Mouse (Mus musculus): ENCODE data around the gene Gramd2. TPM values are rescaled to one million over a fixed set of nuclear protein-coding genes. Genes with fewer than 3 reads are reported as not detected.
"Not testable (repeated sequence)": the region's sequence is repeated elsewhere in the genome, so short reads cannot be mapped to it uniquely, and the experiment has no call there.

Gene Gramd2
- polyA plus RNA-seq, 1 experiment from 2014 or later: 0.43 TPM

- H3K4me2 ChIP-seq (replicated peaks; ENCODE audit: low read depth, low read length): no peak overlapping the region
- WGBS: 79% methylated on average over 3 of the region's 3 CpGs
- no peak overlapping the region for H3K9ac ChIP-seq (ENCODE audit: low read depth, low read length)
- no peaks in the 10 kb centered on the region for H3K36me3 ChIP-seq (ENCODE audit: control insufficient read depth, insufficient read depth, low read length)
- no peaks in the 10 kb centered on the region for H3K4me1 ChIP-seq (replicated peaks; ENCODE audit: control insufficient read depth, insufficient read depth, low read length)
- no peak overlapping the region for H3K27ac ChIP-seq (ENCODE audit: low read depth, low read length)
- H3K4me3 ChIP-seq (ENCODE audit: low read depth, low read length): no peak overlapping the region
- H3K9me3 ChIP-seq (ENCODE audit: control insufficient read depth, low read length): no peaks in the 10 kb centered on the region
- DNase-seq (ENCODE audit: low spot score): no peak
- ATAC-seq (ENCODE audit: low FRiP score): no peak
- no peaks in the 10 kb centered on the region for H3K27me3 ChIP-seq (ENCODE audit: control insufficient read depth, insufficient read depth, low read length)
These were observed 80.6 kb downstream of the Gramd2 start for GRCm38 (mm10) chr9:59760515-59760914.

- WGBS: 91% methylated on average over 11 of the region's 13 CpGs
- H3K9me3 ChIP-seq (ENCODE audit: control insufficient read depth, low read length): not testable (repeated sequence)
These were observed 87.1 kb downstream of the Gramd2 start for GRCm38 (mm10) chr9:59766966-59767461.

More at GRCm38 (mm10) chr9:59766966-59767461, 87.1 kb downstream of the Gramd2 start:
- H3K27me3 ChIP-seq (ENCODE audit: control insufficient read depth, insufficient read depth, low read length); H3K36me3 ChIP-seq (ENCODE audit: control insufficient read depth, insufficient read depth, low read length); ATAC-seq (ENCODE audit: low FRiP score); H3K27ac ChIP-seq (ENCODE audit: low read depth, low read length); H3K4me3 ChIP-seq (ENCODE audit: low read depth, low read length); H3K4me1 ChIP-seq (replicated peaks; ENCODE audit: control insufficient read depth, insufficient read depth, low read length); DNase-seq (ENCODE audit: low spot score); H3K9ac ChIP-seq (ENCODE audit: low read depth, low read length); H3K4me2 ChIP-seq (replicated peaks; ENCODE audit: low read depth, low read length): not testable (repeated sequence)

Other genes with a start within 250 kb of the Gramd2 start
- gene Arih1, start 193.5 kb upstream of the Gramd2 start, polyA plus RNA-seq (2014; fragmentation: Nextera tagmentation; extraction: Ambion mirVana): 20.8 and 21.6 TPM in 2 replicates
- gene Hexa, start 140.6 kb upstream of the Gramd2 start, polyA plus RNA-seq (2014; fragmentation: Nextera tagmentation; extraction: Ambion mirVana): 51.2 and 54.9 TPM in 2 replicates
- gene Tmem202, start 140.3 kb upstream of the Gramd2 start, polyA plus RNA-seq (2014; fragmentation: Nextera tagmentation; extraction: Ambion mirVana): 0.14 and 0.15 TPM in 2 replicates
- 10.7 and 12.1 TPM in 2 replicates for gene Celf6, start 102.2 kb upstream of the Gramd2 start, polyA plus RNA-seq (2014; fragmentation: Nextera tagmentation; extraction: Ambion mirVana)
- gene Parp6, start 62.9 kb upstream of the Gramd2 start, polyA plus RNA-seq (2014; fragmentation: Nextera tagmentation; extraction: Ambion mirVana): 133 and 134 TPM in 2 replicates
- 1,589 and 1,915 TPM in 2 replicates for gene Pkm, start 23.8 kb upstream of the Gramd2 start, polyA plus RNA-seq (2014; fragmentation: Nextera tagmentation; extraction: Ambion mirVana)
- gene Senp8, start 70.6 kb downstream of the Gramd2 start, polyA plus RNA-seq (2014; fragmentation: Nextera tagmentation; extraction: Ambion mirVana): 22.8 and 24.1 TPM in 2 replicates
- 22.2 and 25.3 TPM in 2 replicates for gene Myo9a, start 70.8 kb downstream of the Gramd2 start, polyA plus RNA-seq (2014; fragmentation: Nextera tagmentation; extraction: Ambion mirVana)

Data from hindbrain, embryonic 11.5 days (tissue).